Mouse (Mus musculus): ENCODE measurements around the gene Gpx8. TPM values are rescaled to one million over a fixed set of nuclear protein-coding genes. Genes with fewer than 3 reads are reported as not detected.
"Not testable (repeated sequence)": the region's sequence is repeated elsewhere in the genome, so short reads cannot be mapped to it uniquely, and the experiment has no call there.

Gpx8 gene
- polyA plus RNA-seq, 1 experiment from 2014 or later, result 147 TPM

- peaks cover 45% of the 10 kb centered on the region for H3K27me3 ChIP-seq (ENCODE audit: control insufficient read depth, insufficient read depth, low read length)
- WGBS (ENCODE audit: insufficient replicate concordance), result 5% methylated on average over 11 of the region's 11 CpGs
- peaks cover 4% of the 10 kb centered on the region; the same call in 1 of the 2 replicates for H3K4me1 ChIP-seq (ENCODE audit: control insufficient read depth, insufficient read depth, low read length)
- H3K4me3 ChIP-seq (ENCODE audit: low read depth, low read length), result peak overlapping the region; percentile 59
- no peak overlapping the region for H3K27ac ChIP-seq (ENCODE audit: low read depth, low read length)
- no peak for ATAC-seq (replicated peaks; ENCODE audit: insufficient number of reproducible peaks, low FRiP score, low TSS enrichment)
- no peaks in the 10 kb centered on the region for H3K9me3 ChIP-seq (replicated peaks; ENCODE audit: control insufficient read depth, low read length)
- no peak overlapping the region for H3K9ac ChIP-seq (ENCODE audit: low read depth, low read length)
- no peaks in the 10 kb centered on the region for H3K36me3 ChIP-seq (ENCODE audit: control insufficient read depth, insufficient read depth, low read length)
- H3K4me2 ChIP-seq, result peak overlapping the region; percentile 99
Observed at GRCm38 (mm10) chr13:113034271-113034886, 11.8 kb downstream of the Gpx8 start.

GRCm38 (mm10) chr13:113032831-113033230 is 13.4 kb downstream of the Gpx8 start:
- Histone ChIP-seq H3K4me2 (no peak overlapping the region), H3K27me3 (ENCODE audit: control insufficient read depth, insufficient read depth, low read length) (peaks cover 45% of the 10 kb centered on the region)

DNA sequence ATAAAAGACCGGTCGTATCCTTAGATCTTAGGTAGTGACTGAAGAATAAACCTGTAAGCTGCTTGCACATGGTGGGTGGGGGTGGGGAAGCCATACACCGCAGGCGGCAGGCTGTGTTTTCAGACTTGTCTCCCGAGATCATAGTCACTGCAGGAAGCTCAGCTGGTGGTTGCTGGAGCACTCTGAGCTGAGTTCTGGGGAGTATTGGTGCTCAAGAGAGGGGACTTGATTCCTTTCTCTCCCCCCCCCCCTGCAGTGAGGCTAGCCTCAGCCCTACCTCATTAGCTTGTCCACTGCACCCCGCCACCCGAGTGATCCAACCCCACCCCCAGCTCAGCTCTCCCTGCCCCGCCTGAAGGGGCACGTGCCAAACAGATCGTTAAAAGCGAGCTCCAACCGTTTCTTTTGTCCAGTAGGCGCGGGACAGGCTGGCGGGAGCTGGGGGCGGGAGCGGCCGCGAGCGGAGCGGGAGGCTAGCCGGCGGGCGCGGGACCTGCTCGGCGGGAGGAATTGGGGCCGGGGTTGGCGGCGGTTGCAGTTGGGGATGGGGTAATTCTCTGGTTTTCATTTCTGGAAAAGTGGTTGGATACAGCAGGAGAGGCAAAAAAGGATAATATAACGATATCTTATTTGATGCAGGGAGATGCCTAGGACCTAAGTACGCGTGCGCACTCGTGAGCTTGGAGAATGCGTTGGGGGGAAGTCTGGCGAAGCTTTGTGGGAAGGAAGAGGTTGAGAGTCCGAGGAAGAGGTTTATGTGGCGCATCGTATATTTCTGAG is 14.2 kb downstream of the Gpx8 start:
- H3K4me2 ChIP-seq, result peak overlapping the region; percentile 97
- H3K9ac ChIP-seq (ENCODE audit: low read depth, low read length), result no peak overlapping the region; the same call in 1 of the 2 replicates
- H3K36me3 ChIP-seq (ENCODE audit: control insufficient read depth, insufficient read depth, low read length), result no peaks in the 10 kb centered on the region
- peaks cover 45% of the 10 kb centered on the region for H3K27me3 ChIP-seq (ENCODE audit: control insufficient read depth, insufficient read depth, low read length)
- no peak for ATAC-seq (replicated peaks; ENCODE audit: insufficient number of reproducible peaks, low FRiP score, low TSS enrichment)
- WGBS (ENCODE audit: insufficient replicate concordance), result 1% methylated on average over 40 of the region's 40 CpGs
- no peaks in the 10 kb centered on the region for H3K9me3 ChIP-seq (replicated peaks; ENCODE audit: control insufficient read depth, low read length)
- H3K27ac ChIP-seq (ENCODE audit: low read depth, low read length), result no peak overlapping the region
- peak overlapping the region; percentile 58 for H3K4me3 ChIP-seq (ENCODE audit: low read depth, low read length)
- peaks cover 4% of the 10 kb centered on the region; the same call in 1 of the 2 replicates for H3K4me1 ChIP-seq (ENCODE audit: control insufficient read depth, insufficient read depth, low read length)

More at GRCm38 (mm10) chr13:113032831-113033230, 13.4 kb downstream of the Gpx8 start:
- Histone ChIP-seq H3K27ac (ENCODE audit: low read depth, low read length) (no peak overlapping the region), H3K4me1 (ENCODE audit: control insufficient read depth, insufficient read depth, low read length) (peaks cover 4% of the 10 kb centered on the region; the same call in 1 of the 2 replicates), H3K9ac (ENCODE audit: low read depth, low read length) (no peak overlapping the region), H3K4me3 (ENCODE audit: low read depth, low read length) (no peak overlapping the region), H3K36me3 (ENCODE audit: control insufficient read depth, insufficient read depth, low read length) (no peaks in the 10 kb centered on the region), H3K9me3 (replicated peaks; ENCODE audit: control insufficient read depth, low read length) (no peaks in the 10 kb centered on the region)
- no peak for ATAC-seq (replicated peaks; ENCODE audit: insufficient number of reproducible peaks, low FRiP score, low TSS enrichment)

DNA sequence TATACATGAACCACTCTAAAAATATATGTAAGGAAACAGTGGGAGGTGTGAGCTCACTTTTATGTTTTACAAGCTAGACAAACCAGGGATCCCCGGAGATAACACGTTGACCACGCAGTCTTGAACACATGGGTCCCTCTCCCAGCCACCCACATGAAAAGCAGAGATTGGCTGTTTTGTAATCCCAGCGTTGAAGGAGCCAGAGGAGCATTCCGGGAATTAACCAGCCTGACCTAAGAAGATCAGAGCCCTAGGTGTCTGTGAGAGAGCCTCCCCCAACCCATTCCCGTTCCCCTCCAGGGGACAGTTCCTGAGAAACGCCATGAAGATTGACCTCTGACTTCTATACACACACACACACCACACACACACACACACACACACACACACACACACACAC is 14.9 kb downstream of the Gpx8 start:
- no peak for ATAC-seq (replicated peaks; ENCODE audit: insufficient number of reproducible peaks, low FRiP score, low TSS enrichment)
- WGBS (ENCODE audit: insufficient replicate concordance), result 3% methylated on average over 7 of the region's 7 CpGs
- Histone ChIP-seq H3K36me3 (ENCODE audit: control insufficient read depth, insufficient read depth, low read length) (no peaks in the 10 kb centered on the region), H3K27me3 (ENCODE audit: control insufficient read depth, insufficient read depth, low read length) (peaks cover 45% of the 10 kb centered on the region), H3K9ac (ENCODE audit: low read depth, low read length) (no peak overlapping the region), H3K27ac (ENCODE audit: low read depth, low read length) (no peak overlapping the region), H3K4me1 (ENCODE audit: control insufficient read depth, insufficient read depth, low read length) (peaks cover 4% of the 10 kb centered on the region; the same call in 1 of the 2 replicates), H3K9me3 (replicated peaks; ENCODE audit: control insufficient read depth, low read length) (no peaks in the 10 kb centered on the region), H3K4me3 (ENCODE audit: low read depth, low read length) (peak overlapping the region; percentile 58), H3K4me2 (peak overlapping the region; percentile 97)

DNA sequence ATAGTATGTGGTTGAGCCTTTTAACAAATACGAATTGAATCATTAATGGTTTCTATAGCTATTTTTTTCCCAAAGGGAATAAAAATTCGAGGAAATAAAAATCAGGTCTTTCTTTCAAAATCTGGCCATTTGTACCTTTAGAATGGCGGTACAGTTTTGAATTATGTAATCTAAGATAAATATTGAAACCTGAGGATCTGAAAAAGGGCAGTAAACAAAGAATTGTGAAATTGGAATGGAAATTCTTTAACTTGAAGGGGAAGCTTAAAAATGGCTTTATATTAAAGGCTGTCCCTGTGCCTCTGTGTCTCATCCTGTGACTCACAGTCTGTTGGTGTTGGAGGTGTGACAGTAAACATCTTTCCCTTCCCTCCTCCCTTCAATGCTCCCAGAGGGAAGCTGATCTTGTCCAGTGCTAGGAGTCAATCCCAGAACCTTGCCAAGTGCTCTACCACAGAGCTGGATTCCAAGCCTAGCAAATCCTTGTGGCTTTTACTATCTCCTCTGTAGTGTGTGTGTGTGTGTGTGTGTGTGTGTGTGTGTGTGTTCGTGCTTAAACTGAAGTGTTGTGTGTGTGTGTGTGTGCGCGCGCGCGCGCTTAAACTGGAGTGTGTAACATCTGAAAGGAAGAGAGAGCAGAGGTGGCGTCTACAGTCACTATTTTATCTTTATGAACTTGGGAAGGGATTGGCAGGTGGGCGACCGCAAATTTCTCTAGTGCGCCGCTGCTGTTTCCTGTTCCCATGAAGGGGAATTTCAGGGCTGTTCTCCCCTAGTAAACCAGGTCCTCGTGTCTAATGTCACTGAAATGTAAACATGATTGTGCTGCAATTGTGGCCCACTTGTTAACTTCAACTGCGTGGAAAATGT is 22.7 kb downstream of the Gpx8 start:
- ATAC-seq (replicated peaks; ENCODE audit: insufficient number of reproducible peaks, low FRiP score, low TSS enrichment), result no peak
- WGBS (ENCODE audit: insufficient replicate concordance), result 81% methylated on average over 17 of the region's 17 CpGs
- no peak overlapping the region for H3K4me2 ChIP-seq

DNA sequence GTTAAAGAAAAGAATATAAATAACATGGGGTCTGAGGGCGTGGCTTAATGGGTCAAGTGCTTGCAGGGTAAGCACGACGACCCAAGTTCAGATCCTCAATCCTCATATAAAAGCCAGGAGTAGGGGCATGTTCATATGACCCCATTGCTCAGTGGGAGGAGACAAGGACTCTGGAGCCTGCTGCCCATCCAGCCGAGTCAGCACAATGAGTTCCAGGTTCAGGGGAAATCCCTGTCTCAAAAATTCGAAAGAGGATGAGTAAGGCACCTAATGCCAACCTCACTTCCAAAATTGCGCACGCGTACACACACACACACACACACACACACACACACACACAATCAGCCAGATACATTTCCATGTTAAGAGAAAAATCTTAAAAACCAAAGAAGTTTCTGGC is 23.7 kb downstream of the Gpx8 start:
- Histone ChIP-seq H3K27me3 (ENCODE audit: control insufficient read depth, insufficient read depth, low read length) (no peaks in the 10 kb centered on the region), H3K4me2 (no peak overlapping the region), H3K36me3 (ENCODE audit: control insufficient read depth, insufficient read depth, low read length) (no peaks in the 10 kb centered on the region), H3K9ac (ENCODE audit: low read depth, low read length) (no peak overlapping the region), H3K27ac (ENCODE audit: low read depth, low read length) (no peak overlapping the region), H3K4me1 (ENCODE audit: control insufficient read depth, insufficient read depth, low read length) (no peaks in the 10 kb centered on the region), H3K4me3 (ENCODE audit: low read depth, low read length) (no peak overlapping the region), H3K9me3 (replicated peaks; ENCODE audit: control insufficient read depth, low read length) (no peaks in the 10 kb centered on the region)
- WGBS (ENCODE audit: insufficient replicate concordance), result 75% methylated on average over 8 of the region's 8 CpGs
- no peak for ATAC-seq (replicated peaks; ENCODE audit: insufficient number of reproducible peaks, low FRiP score, low TSS enrichment)

More for the DNA sequence above, 22.7 kb downstream of the Gpx8 start:
- Histone ChIP-seq H3K36me3 (ENCODE audit: control insufficient read depth, insufficient read depth, low read length) (no peaks in the 10 kb centered on the region), H3K27ac (ENCODE audit: low read depth, low read length) (no peak overlapping the region), H3K9me3 (replicated peaks; ENCODE audit: control insufficient read depth, low read length) (no peaks in the 10 kb centered on the region), H3K27me3 (ENCODE audit: control insufficient read depth, insufficient read depth, low read length) (no peaks in the 10 kb centered on the region), H3K9ac (ENCODE audit: low read depth, low read length) (no peak overlapping the region), H3K4me1 (ENCODE audit: control insufficient read depth, insufficient read depth, low read length) (no peaks in the 10 kb centered on the region), H3K4me3 (ENCODE audit: low read depth, low read length) (no peak overlapping the region)

DNA sequence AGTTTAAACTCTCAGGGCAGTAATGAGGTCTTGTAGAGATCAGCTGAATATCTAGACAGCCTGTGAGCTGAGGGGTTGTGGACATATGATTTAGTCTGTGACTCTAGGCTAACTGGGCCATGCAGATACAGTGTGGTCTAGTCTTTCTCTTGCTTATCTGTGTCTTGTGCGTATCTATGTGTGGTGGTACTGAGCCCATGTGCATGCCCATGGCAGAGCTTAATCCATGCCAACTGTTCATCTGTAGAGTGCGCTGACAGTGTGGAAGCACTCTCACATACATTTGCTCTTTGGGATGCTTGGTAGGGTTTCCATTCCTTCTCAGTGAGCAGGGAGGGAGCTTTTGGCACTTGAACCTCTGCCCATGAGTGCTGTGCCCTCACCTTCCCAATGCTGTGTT is 24.7 kb downstream of the Gpx8 start:
- no peak for ATAC-seq (replicated peaks; ENCODE audit: insufficient number of reproducible peaks, low FRiP score, low TSS enrichment)
- no peak overlapping the region; the same call in 1 of the 2 replicates for H3K4me2 ChIP-seq

GRCm38 (mm10) chr13:113013174-113013953 is 32.8 kb downstream of the Gpx8 start:
- not testable (repeated sequence) for H3K27ac ChIP-seq (ENCODE audit: low read depth, low read length); H3K27me3 ChIP-seq (ENCODE audit: control insufficient read depth, insufficient read depth, low read length); H3K9ac ChIP-seq (ENCODE audit: low read depth, low read length); H3K36me3 ChIP-seq (ENCODE audit: control insufficient read depth, insufficient read depth, low read length); H3K4me1 ChIP-seq (ENCODE audit: control insufficient read depth, insufficient read depth, low read length); ATAC-seq (replicated peaks; ENCODE audit: insufficient number of reproducible peaks, low FRiP score, low TSS enrichment); H3K9me3 ChIP-seq (replicated peaks; ENCODE audit: control insufficient read depth, low read length)
- Histone ChIP-seq H3K4me3 (ENCODE audit: low read depth, low read length) (peak overlapping the region; percentile 36), H3K4me2 (peak overlapping the region; percentile 64)
- 37% methylated on average over 19 of the region's 20 CpGs for WGBS (ENCODE audit: insufficient replicate concordance)

More for the DNA sequence above, 24.7 kb downstream of the Gpx8 start:
- Histone ChIP-seq H3K36me3 (ENCODE audit: control insufficient read depth, insufficient read depth, low read length) (no peaks in the 10 kb centered on the region), H3K9ac (ENCODE audit: low read depth, low read length) (no peak overlapping the region), H3K9me3 (replicated peaks; ENCODE audit: control insufficient read depth, low read length) (no peaks in the 10 kb centered on the region), H3K27ac (ENCODE audit: low read depth, low read length) (no peak overlapping the region), H3K4me1 (ENCODE audit: control insufficient read depth, insufficient read depth, low read length) (no peaks in the 10 kb centered on the region), H3K27me3 (ENCODE audit: control insufficient read depth, insufficient read depth, low read length) (no peaks in the 10 kb centered on the region), H3K4me3 (ENCODE audit: low read depth, low read length) (no peak overlapping the region)
- 85% methylated on average over 2 of the region's 2 CpGs for WGBS (ENCODE audit: insufficient replicate concordance)
